Mouse (Mus musculus) erythroid progenitor cell, adult 5-6 weeks (primary cell): ENCODE results near the gene Sept9. TPM values are rescaled to one million over a fixed set of nuclear protein-coding genes. Genes with fewer than 3 reads are reported as not detected.

Experiments used
- ATAC-seq: replicated peaks from 2 replicates; pipeline ENCODE4 v1.8.0; 2016; ENCODE audit warnings: moderate number of reproducible peaks, mild to moderate bottlenecking, moderate TSS enrichment, inconsistent platforms; ENCODE audit not compliant: poor library complexity, low FRiP score, severe bottlenecking
- total RNA-seq, 2 experiments: library from RNA; stranded (forward) in 1 of 2; stranded (reverse) in 1 of 2; fragments of 150-400 nt in 1 of 2; fragments of 186-747, 209-891 nt in 1 of 2; gene quantifications; 2 replicates each; pipeline versions ENCODE4 v1.2.3 to v1.2.4; 2015 to 2017; ENCODE audit warnings: low replicate concordance in 2 of 2

Sept9 gene
- total RNA-seq, 2 experiments from 2014 or later = 15.1 to 16.0 TPM

DNA sequence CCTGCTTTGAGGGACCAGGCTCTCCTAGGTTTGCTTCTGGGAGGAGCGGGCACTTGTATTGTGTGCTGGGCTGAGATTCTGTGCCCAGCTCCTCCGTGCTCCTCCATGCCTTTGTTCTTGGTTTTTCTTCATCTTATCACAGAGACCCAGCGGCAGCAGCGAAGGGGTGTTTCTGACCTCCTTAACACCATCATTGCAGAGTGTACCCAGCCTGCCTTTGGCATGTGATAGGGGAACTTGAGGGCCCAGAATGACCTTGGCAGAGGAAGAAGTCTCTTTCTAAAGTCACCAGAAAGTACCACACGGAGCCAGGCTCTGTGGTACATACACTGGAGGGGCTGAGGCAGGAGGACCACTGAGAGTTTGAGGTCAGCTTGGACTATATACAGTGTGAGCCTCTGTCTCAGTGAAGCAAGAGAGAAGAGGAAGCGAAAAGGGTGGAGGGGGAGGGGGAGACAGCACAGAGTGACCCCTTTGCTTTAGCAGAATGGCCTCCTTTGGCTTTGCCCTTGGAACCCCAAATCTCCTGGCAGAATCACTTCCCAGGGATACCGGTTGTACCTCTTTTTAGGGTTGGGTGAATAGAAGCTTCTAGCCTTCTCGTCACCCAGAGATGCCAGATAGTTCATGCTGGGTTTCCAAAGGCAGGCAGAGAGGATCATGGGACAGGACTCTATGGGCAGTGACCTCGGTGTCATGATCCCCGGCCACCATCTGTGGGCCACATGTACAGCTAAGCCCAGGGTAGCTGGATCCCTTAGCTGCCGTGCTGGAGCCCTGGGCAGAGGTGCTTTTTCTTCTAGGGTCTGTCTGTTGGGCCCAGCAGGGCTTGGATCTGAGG, 83.8 kb downstream of the Sept9 start:
- no peak for ATAC-seq

DNA sequence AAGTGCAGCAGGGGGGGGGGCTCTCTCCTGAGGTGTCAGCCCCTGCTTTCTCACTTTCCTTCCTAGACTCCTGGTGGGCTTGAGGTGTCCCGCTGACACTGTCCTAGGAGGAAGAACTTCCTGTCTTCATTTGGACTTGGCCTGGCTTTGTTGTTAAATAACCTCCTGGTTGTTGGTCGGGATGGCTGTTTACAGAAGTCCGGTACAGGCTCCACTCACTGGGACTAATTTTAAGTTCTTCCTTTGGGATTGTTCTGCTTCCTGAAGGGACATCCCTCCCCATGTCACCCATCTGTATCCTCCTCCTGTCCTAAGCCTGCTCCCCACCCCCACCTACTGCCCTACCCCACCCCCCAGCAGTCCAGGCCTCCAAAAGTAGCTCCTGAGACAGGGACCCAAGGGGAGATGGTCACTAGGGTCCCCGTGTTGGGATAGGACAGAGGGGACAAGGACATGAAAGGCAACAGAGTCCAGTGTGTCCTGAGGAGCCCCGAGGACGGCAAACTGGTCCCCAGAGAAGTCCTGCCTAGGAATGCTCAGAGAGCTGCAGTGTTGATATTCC, 84.5 kb downstream of the Sept9 start:
- no peak for ATAC-seq

DNA sequence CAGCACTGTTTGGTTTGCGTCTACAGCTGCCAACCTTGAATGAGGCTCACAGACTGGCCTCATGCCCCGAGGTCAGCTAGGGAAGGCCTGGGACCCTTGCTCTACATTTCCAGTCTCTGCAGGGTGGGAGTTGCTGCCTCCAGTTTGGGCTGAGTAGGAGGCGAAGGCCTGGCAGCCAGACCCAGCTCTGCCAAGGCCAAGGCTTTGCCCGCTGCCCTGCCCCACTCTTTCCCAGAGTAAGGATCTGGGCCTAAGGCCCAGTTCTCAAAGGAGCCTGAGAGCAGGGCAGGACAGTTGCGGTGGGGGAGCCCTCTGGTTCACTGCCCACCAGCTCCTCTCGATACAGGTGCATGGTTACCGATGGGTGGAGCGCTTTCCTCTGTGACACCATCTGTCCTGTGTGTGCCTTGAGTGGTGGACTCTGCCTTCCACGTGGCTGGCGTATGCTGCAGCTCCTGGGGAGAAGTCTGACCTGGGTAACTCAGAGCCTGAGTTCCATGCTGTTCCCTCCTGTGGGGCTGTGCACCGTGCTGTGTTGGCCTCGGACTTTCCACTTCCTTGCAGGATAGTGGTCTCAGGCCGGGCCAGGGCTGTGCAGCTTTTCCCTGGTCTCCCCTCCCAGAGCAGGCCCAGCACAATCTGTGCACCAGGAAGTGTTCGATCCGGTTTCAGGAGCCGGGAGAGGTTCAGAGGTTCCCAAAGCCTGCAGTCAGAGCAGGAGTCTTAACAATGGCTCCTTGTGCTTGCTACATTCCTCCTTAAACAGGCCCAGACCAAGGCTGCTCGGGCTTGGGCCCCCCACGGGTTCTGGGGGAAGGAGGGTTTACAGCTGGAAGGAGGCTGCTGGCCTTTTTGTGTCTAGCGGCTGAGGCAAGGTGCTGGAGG, 85.5 kb downstream of the Sept9 start:
- no peak for ATAC-seq

DNA sequence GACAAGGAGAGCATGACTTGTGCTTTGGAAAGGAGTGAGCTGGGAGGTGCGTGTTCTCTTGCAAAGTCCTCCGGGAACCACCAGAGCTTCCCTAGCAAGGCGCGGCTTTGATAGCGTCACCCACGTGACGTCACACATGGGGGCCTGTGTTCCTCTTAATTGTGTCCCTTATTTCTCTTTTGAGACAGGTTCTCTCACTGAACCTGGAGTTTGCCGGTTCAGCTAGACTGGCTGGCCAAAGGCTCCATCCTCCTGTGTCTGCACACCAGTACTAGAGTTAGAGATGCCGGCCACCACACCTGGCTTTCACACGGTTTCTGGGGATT, 86.1 kb downstream of the Sept9 start:
- ATAC-seq = no peak

DNA sequence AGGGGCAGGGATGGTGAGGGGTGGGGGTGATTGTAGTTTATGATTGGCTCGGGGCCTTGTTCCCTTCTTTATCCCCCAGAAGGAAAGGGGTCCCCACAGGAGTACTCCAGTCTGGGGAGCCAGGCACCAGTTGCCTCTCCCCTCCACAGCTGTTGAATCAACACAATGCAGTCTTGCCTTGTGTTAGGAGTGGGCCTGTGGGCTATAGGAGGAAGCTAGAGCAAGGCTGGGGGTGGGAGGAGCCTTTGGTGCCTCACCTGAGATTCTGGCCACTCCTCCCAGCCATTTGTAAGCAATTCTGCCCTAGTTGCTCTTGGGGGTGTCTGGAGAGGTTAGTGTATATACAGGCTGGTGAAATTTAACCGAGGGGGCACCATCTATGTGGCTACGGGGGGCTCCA, 88.3 kb downstream of the Sept9 start:
- ATAC-seq = no peak

DNA sequence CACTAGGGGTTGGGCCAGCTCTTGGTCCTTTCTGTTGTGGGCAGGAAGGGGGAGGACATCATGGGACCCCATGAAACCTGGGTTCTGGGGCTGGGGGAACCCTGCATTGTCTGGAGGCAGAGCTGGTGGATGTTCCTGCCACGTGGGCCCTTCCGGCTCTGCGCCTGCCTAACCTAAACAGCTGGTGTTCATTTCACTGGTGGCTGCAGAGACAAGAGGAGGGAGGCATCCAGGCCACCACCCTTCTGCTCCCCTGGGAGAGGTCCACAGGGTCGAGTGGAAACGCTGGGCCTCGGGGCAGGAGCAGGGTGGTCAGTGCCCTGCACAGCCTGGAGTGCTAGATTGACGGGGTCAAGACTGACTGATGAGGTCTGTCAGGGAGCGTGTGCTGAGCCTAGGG, 89.3 kb downstream of the Sept9 start:
- no peak for ATAC-seq

DNA sequence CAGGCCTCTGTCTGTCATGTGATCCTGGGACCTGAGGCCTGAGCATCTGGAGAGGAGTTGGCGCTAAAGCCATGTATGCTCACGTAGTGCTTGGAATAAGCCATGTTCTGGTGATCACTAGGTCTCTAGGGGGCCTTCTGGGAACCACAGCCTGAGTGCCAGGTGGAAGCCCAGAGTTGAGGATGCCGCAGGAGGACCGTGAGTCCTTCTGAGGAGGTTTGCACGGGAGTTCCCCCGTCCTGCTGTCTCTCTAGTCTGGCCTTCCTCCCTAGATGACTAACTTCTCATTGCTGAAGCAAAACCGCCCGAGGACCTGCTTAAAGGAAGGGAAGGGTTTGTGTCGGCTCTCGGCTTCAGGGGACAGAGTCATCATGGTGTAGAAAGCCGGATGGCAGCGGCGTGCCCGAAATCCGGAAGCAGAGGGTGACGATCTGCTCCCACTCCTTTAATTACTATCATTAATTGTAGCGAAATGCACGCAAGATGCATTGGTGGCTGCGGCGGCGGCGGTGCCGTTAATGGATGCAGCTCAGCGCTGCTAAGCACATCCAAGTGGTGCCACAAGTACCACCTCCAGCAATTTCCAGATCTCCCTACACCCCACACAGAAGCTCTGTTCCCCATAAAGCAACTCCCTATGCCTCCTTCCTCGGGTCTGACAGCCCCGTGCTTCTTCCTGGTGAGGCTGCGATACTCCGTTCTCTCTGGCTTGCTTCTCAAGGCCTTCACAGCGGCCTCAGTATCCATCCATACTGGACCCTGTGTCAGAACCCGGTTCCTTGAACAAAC, 92.0 kb downstream of the Sept9 start:
- no peak for ATAC-seq

DNA sequence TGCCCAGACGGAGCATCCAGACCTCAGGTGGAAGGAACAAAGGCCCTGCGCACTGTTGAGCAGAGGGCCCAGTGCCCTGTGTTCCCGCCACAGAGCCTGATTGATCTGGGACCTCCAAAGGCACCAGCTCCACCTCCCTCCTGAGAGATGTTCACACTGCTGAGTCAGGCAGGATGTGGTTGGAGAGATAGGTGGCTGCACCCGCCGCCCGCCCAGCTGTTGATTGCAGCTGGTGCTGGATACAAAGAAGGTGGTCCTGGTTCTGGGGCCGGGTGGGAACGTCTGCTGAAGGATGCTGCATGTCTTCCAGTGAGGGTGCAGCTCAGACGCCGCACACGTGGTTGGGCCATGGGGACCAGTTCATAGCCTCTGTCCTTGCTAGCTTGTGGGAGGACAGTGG, 93.0 kb downstream of the Sept9 start:
- no peak for ATAC-seq

DNA sequence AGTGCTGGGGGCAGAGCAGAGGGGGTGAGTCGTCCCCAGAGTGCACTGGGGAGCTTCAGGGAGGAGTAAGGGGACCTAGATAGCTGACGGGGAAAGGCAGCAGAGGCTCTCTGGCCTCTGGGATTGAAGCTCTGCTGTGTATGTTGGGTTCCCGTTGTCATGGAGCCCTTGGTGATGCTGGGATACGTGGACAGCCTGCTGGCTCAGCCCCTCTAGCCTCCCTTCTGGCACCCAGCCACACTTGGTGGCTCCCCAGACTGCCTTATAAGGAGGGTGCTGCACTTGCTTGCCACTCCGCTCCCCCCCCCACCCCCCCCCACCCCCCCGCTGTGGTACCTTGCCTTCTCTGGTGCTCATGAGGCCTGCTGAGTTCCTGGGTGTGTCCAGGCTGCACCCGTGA, 95.8 kb downstream of the Sept9 start:
- ATAC-seq = no peak

DNA sequence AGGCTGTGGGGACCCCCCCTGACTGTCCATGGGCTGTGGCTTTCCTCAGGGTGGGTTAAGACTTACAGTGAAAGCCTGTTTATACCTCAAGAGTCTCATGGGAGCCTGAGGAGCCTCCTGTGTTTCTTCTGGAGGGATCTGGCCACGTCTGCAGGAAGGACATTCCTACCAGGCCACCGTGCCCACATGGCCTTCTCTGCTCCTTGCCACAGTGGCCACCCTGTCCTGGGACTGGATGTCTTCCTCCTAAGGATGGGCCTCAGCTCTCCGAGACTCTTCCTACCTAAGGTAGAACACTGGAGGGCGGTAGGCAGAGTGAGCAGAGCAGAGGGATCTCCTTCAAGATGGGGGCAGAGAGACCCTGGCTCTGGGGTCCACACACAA, 96.6 kb downstream of the Sept9 start:
- no peak for ATAC-seq

DNA sequence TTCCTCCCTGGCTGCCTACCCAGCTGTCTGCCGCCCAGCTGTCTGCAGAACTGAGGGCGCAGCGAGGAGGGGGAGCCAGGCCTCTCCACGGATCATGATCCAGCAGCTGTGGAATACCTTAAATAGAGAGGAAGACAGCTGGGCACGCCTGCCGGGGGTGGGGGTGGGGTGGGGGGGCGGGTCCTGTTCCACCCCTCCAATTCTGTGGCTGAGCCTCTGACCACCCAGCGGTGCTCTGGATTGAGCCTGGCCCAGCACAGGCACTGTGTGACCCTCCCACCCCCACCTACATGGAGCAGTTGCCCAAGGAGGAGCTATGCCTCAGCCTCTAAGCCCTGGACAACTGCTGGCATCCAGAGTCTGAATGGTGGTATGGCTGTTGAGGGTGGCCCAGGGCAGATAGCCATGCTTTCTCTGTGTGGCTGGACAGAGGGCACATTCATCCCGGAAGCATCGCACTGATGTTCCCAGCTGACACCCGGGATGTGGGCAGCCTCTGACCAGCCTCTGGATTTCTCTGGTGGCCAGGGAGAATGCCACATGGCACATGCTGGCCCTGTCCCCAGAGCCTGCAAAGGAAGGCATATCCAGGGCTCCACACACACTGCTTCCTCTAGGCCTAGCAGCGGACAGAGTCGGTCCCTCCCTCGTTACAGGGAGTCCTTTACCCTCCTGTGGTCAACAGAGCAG, 97.2 kb downstream of the Sept9 start:
- no peak for ATAC-seq

DNA sequence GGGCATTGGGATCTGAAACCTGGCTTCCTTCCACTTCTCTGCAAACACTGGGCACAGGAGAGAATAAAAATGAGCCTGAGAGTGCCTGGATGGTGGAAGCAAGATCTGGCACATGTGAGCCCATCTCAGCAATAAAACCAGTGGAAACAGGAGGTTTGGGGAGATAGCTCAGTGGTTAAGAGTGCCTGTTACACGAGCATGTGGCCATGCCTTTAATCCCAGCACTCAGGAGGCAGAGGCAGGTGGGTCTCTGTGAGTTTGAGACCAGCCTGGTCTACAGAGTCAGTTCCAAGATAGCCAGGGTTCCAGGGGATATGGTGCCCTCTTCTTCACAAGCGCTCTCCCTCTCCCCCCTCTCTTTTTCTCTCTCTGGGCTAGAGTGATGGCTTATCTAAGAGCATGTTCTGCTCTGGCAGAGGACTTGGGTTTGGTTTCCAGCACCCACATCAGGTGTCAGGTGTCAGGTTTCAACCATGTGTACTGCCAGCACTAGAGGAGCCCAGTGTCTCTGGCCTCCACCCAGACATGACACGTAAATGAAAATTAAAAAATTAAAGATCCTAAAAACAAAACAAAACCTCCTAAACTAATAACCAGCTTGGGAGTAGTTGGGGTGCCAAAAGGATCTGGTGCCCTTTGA, 97.8 kb downstream of the Sept9 start:
- no peak for ATAC-seq

DNA sequence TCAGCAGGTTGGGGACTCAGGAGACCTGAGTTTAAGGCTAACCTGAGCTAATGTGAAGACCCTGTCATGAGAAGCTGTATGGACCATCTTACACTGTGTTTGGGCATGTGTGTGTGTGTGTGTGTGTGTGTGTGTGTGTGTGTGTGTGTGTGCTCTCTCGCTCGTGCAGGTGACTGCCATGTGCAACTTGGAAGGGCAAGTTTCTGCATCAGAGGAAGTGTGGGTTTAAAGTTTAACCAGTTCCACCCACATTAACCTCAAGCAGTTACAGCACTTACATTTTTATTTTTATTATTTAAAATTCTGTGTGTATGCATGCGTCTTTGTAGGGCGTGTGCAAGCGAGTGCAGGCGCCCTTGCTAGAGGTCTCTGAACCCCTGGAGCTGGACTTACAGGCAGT, 100.3 kb downstream of the Sept9 start:
- no peak for ATAC-seq

DNA sequence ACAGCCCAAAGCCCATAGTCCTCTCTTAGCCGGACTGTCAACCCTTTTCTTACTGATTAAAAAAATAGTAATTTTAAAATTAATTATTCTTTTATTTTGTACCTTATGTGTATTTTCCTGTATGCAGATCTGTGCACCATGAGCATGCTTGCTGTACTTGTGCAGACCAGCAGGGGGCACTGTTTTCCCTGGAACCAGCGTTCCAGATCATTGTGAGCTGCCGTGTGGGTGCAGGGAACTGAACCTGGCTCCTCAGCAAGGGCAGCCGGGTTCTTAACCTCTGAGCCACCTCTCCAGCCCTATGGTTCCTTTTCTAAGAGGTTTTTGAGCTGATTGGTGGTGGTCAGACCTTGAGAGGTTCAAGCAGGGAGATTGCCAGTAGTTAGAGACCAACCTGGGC, 101.3 kb downstream of the Sept9 start:
- no peak for ATAC-seq

DNA sequence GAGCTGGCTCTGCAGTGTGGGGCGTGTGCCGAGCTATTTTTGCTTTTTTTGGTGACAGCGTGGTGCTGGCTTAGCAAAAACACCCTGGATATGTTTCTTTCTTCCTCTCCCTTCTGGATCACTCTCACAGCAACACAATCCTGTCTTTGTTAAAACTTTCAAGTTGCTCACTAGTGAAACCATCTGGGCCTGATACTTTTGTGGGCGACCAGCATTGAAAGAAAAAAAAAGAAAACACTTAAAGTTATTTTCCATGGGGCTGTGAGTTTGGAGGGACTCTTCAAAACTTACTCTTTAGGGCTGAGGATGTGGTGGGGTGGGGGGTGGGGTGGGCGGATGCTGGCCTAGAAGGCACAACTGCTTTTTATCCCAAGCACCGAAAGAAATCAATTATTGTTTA, 102.3 kb downstream of the Sept9 start:
- no peak for ATAC-seq

DNA sequence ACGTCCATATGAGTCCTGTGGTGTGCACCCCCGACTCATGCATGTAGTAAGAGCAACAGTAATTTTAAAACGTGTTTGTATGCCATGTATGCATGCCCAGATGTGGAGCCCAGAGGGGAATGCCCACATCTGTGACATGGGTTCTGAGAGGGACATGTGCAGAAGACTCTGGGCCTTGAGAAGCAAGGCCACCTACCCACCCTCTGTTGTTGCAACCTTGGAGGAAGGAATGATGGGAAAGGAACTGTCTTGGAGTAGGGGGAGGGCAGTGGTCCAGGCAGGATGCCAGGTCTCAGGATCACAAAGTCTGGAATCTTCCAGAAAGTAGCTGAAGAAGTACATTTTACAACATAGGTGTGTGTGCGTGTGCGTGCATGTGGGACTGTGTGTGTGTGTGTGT, 102.9 kb downstream of the Sept9 start:
- no peak for ATAC-seq

DNA sequence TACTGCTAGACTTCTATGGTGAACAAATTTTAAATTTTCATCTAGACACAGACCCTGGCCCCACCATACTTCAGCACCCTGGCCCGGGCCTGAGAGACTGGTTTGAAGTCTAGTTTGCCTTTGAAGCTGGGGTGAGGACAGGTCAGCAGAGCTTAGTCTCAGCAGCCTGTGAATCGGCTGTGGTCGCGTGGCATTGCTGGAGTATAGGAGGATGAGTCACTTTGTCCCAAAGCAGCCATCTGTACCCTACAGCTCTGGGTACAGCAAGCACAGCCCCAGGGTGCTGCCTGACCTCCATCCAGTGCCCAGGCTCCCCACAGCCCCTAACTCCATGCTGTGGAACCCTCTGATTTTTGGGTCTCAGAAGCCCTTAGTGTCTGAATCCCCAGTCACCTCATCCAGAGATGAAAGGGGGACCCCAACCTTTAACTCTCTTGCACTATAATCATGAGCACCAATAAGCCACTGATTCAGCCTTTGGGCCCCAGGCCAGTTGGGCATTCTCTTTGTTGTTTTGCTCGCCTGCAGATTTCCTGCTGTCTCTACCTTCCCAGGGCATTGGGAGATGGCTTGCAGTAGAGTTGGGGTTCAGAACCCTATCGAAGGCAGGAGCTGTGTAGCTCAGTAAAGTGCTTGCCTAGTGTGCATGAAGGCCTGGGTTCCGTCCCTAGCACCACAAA, 106.2 kb downstream of the Sept9 start:
- no peak for ATAC-seq

DNA sequence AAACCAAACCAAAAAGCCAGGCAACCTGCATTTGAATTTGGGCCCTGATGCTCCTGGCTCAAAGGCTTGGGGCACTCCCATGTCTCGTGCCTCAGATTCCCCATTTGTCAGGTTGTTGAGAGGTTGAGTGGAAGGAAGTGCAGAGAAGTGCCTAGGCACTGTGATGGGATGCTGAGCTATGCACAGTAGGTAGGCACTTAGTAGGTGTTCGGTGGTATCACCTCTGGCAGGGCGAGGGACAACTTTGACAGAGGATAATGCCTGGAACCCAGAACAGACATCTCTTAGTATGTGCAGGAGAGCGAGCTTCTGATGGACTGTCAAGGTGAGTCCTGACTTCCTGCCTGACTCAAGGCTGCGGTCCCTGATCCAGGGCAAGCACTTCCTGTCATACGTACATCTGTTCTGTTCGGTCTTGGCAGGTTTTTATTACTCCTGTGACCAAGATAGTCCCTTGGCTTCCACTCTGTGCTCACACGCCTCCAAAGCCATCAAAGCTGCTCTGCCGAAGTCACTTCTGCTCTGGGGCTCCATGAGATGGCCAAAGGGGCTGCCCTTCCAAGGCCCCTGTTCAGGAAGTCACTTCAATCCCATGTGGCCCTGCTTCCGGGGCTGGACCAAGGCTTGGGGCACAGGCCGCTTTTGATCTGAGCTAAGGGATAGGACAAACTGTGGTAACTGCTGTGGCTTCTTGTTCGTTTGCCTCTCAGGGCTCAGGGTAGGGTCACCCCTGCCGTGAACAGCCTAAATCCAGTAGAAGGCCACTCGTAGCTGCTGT, 107.0 kb downstream of the Sept9 start:
- ATAC-seq = no peak
